Mouse (Mus musculus) thymus, adult 2 months (tissue): ENCODE data around the gene Cog5.

Experiments used
- CTCF ChIP-seq: fragments of 200-500 bp; IDR thresholded peaks from 2 replicates; pipeline ENCODE4 v1.5.1; 2012; ENCODE audit warnings: mild to moderate bottlenecking, control low read depth, low read length, moderate library complexity, borderline replicate concordance; ENCODE audit not compliant: control insufficient read depth, poor library complexity, insufficient read depth; ENCODE audit errors: extremely low read depth
- POLR2A ChIP-seq: fragments of 200-500 bp; IDR thresholded peaks from 2 replicates; pipeline ENCODE4 v1.6.1; 2012; ENCODE audit warnings: mild to moderate bottlenecking, low read length, control low read depth, moderate library complexity; ENCODE audit not compliant: control insufficient read depth, poor library complexity, insufficient read depth; ENCODE audit errors: extremely low read depth

- TF ChIP-seq CTCF = no peak
- no peak for TF ChIP-seq POLR2A
These were observed 328.6 kb downstream of the Cog5 start for GRCm38 (mm10) chr12:31983238-31983637.
